ENCODE assay signal across 7 mouse cellular contexts in the genomic region with DNA sequence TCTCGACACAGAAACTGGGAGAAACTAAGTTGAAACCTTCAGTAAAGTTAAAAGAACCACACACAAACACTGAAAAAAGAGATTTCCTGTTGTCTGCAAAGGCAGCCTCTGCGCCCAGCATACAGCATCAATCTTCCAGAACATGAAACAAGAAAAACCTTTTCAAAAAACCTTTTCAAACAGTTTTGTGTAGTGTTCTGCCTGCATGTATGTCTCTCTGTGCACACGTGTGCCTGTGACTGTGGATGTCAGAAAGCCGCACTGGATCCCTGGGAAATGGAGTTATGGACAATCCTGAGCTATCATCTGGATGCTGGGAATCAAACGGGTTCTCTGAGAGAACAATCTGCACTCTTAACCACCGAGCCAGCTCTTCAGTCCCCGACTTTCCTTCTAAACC. TPM values are rescaled to one million over a fixed set of nuclear protein-coding genes. Genes with fewer than 3 reads are reported as not detected.
DNase-seq lines count a peak whose midpoint lies in the region; ATAC-seq lines count a peak whose summit lies in the region.

No protein-coding gene starts in this region.

- H3K27ac ChIP-seq in neural tube, embryonic 11.5 days (ENCODE audit: low read depth, low read length): no peak overlapping the region
- no peak overlapping the region for H3K27ac ChIP-seq in forebrain, embryonic 14.5 days (ENCODE audit: low read depth, low read length)
- H3K27ac ChIP-seq in liver, embryonic 13.5 days: peak overlapping the region; percentile 35

- H3K9ac ChIP-seq in neural tube, embryonic 11.5 days (ENCODE audit: low read length): no peak overlapping the region
- peak overlapping the region; percentile 94; the same call in 1 of the 2 replicates for H3K9ac ChIP-seq in forebrain, embryonic 14.5 days (ENCODE audit: low read length)
- peak overlapping the region; percentile 91 for H3K9ac ChIP-seq in liver, embryonic 13.5 days

- H3K27me3 ChIP-seq in neural tube, embryonic 11.5 days (ENCODE audit: control insufficient read depth, insufficient read depth, low read length): no peaks in the 10 kb centered on the region
- H3K27me3 ChIP-seq in forebrain, embryonic 14.5 days (replicated peaks; ENCODE audit: control insufficient read depth, insufficient read depth, low read length): no peaks in the 10 kb centered on the region
- no peaks in the 10 kb centered on the region for H3K27me3 ChIP-seq in liver, embryonic 13.5 days

- no peak for ATAC-seq in neural tube, embryonic 11.5 days (ENCODE audit: insufficient read depth, low FRiP score, low TSS enrichment)
- ATAC-seq in forebrain, embryonic 14.5 days: no peak
- no peak for ATAC-seq in liver, embryonic 13.5 days (ENCODE audit: low read depth)

- no peaks in the 10 kb centered on the region for H3K9me3 ChIP-seq in neural tube, embryonic 11.5 days (ENCODE audit: control insufficient read depth, low read length)
- no peaks in the 10 kb centered on the region for H3K9me3 ChIP-seq in forebrain, embryonic 14.5 days (replicated peaks; ENCODE audit: control insufficient read depth, low read length)
- H3K9me3 ChIP-seq in liver, embryonic 13.5 days (replicated peaks): no peaks in the 10 kb centered on the region

- WGBS in neural tube, embryonic 11.5 days: 72% methylated on average over 7 of the region's 7 CpGs
- 67% methylated on average over 7 of the region's 7 CpGs for WGBS in forebrain, embryonic 14.5 days
- WGBS in liver, embryonic 13.5 days (ENCODE audit: insufficient replicate concordance): 27% methylated on average over 7 of the region's 7 CpGs

- peak overlapping the region; percentile 87 for H3K4me2 ChIP-seq in neural tube, embryonic 11.5 days (ENCODE audit: low read depth)
- peak overlapping the region; percentile 88 for H3K4me2 ChIP-seq in forebrain, embryonic 14.5 days (ENCODE audit: low read length)
- peak overlapping the region; percentile 99 for H3K4me2 ChIP-seq in liver, embryonic 13.5 days

- peak overlapping the region; percentile 98 for H3K4me3 ChIP-seq in neural tube, embryonic 11.5 days (ENCODE audit: low read depth, low read length)
- no peak overlapping the region; the same call in 1 of the 2 replicates for H3K4me3 ChIP-seq in forebrain, embryonic 14.5 days (ENCODE audit: low read depth, low read length)
- H3K4me3 ChIP-seq in liver, embryonic 13.5 days (replicated peaks): peak overlapping the region; percentile 90

- no peak for DNase-seq in neural tube, embryonic 11.5 days (ENCODE audit: low spot score)
- DNase-seq in neural tube, embryonic 10.5 days (ENCODE audit: extremely low spot score, low spot score): no peak
- no peak for DNase-seq in forebrain, embryonic 14.5 days (ENCODE audit: low spot score)
- DNase-seq in liver, embryonic 13.5 days: no peak
- peak; percentile 18 to 40 for DNase-seq in thymus, postnatal 36 days
- DNase-seq in urinary bladder, postnatal 25 days (ENCODE audit: low spot score): no peak
- no peak for DNase-seq in adrenal gland, postnatal 36 days

- no peaks in the 10 kb centered on the region for H3K36me3 ChIP-seq in neural tube, embryonic 11.5 days (ENCODE audit: control insufficient read depth, insufficient read depth, low read length)
- peaks cover 6% of the 10 kb centered on the region; the same call in 1 of the 2 replicates for H3K36me3 ChIP-seq in forebrain, embryonic 14.5 days (ENCODE audit: control insufficient read depth, insufficient read depth, low read length)
- H3K36me3 ChIP-seq in liver, embryonic 13.5 days: peaks cover 19% of the 10 kb centered on the region

- H3K4me1 ChIP-seq in neural tube, embryonic 11.5 days (ENCODE audit: control insufficient read depth, insufficient read depth, low read length): peaks cover 21% of the 10 kb centered on the region
- H3K4me1 ChIP-seq in forebrain, embryonic 14.5 days (ENCODE audit: control insufficient read depth, insufficient read depth, low read length): peaks cover 23% of the 10 kb centered on the region
- peaks cover 88% of the 10 kb centered on the region for H3K4me1 ChIP-seq in liver, embryonic 13.5 days (replicated peaks)

RNA-seq across cellular contexts. Expression of a gene that starts 1.6 kb away (rescaled TPM):
- 50.1 and 56.9 TPM in 2 replicates for polyA plus RNA-seq in neural tube, embryonic 11.5 days (2014; fragmentation: Nextera tagmentation; extraction: Ambion mirVana)
- 11.4 and 12.5 TPM in 2 replicates for polyA plus RNA-seq in forebrain, embryonic 14.5 days (2014; fragmentation: Nextera tagmentation; extraction: Ambion mirVana)
- 23.0 and 26.0 TPM in 2 replicates for polyA plus RNA-seq in liver, embryonic 13.5 days (2015; fragmentation: Nextera tagmentation; extraction: Ambion mirVana)
- 100 to 1,000 TPM; 184 to 197 TPM for total RNA-seq in adrenal gland, postnatal 36 days (2021)

RNA-seq across cellular contexts. Expression of a gene that starts 21.6 kb away (rescaled TPM):
- 67.7 and 73.4 TPM in 2 replicates for polyA plus RNA-seq in neural tube, embryonic 11.5 days (2014; fragmentation: Nextera tagmentation; extraction: Ambion mirVana)
- 35.4 and 37.8 TPM in 2 replicates for polyA plus RNA-seq in forebrain, embryonic 14.5 days (2014; fragmentation: Nextera tagmentation; extraction: Ambion mirVana)
- polyA plus RNA-seq in liver, embryonic 13.5 days (2015; fragmentation: Nextera tagmentation; extraction: Ambion mirVana): 8.7 and 10.4 TPM in 2 replicates
- total RNA-seq in adrenal gland, postnatal 36 days (2021): 10 to 100 TPM; 38.9 to 45.3 TPM

RNA-seq across cellular contexts. Expression of a gene that starts 37.3 kb away (rescaled TPM):
- polyA plus RNA-seq in neural tube, embryonic 11.5 days (2014; fragmentation: Nextera tagmentation; extraction: Ambion mirVana): 27.7 and 31.3 TPM in 2 replicates
- polyA plus RNA-seq in forebrain, embryonic 14.5 days (2014; fragmentation: Nextera tagmentation; extraction: Ambion mirVana): 17.7 and 18.8 TPM in 2 replicates
- polyA plus RNA-seq in liver, embryonic 13.5 days (2015; fragmentation: Nextera tagmentation; extraction: Ambion mirVana): 40.9 and 41.5 TPM in 2 replicates
- total RNA-seq in adrenal gland, postnatal 36 days (2021): 100 to 1,000 TPM; 156 to 220 TPM

RNA-seq across cellular contexts. Expression of a gene that starts 37.8 kb away (rescaled TPM):
- polyA plus RNA-seq in neural tube, embryonic 11.5 days (2014; fragmentation: Nextera tagmentation; extraction: Ambion mirVana): 11.4 and 12.3 TPM in 2 replicates
- polyA plus RNA-seq in forebrain, embryonic 14.5 days (2014; fragmentation: Nextera tagmentation; extraction: Ambion mirVana): 7.1 and 10.1 TPM in 2 replicates
- not detected in 2 replicates for polyA plus RNA-seq in liver, embryonic 13.5 days (2015; fragmentation: Nextera tagmentation; extraction: Ambion mirVana)
- 10 to 100 TPM; 34.8 to 42.3 TPM for total RNA-seq in adrenal gland, postnatal 36 days (2021)

RNA-seq across cellular contexts. Expression of a gene that starts 58.3 kb away (rescaled TPM):
- 27.2 and 29.5 TPM in 2 replicates for polyA plus RNA-seq in neural tube, embryonic 11.5 days (2014; fragmentation: Nextera tagmentation; extraction: Ambion mirVana)
- polyA plus RNA-seq in forebrain, embryonic 14.5 days (2014; fragmentation: Nextera tagmentation; extraction: Ambion mirVana): 39.4 and 50.4 TPM in 2 replicates
- polyA plus RNA-seq in liver, embryonic 13.5 days (2015; fragmentation: Nextera tagmentation; extraction: Ambion mirVana): 11.1 and 12.0 TPM in 2 replicates
- total RNA-seq in adrenal gland, postnatal 36 days (2021): not detected

Comparison
In these comparisons a context has a peak if more than half of its experiments do, and no peak if none do; other contexts are left out.
1. DNase-seq: peak in thymus, postnatal 36 days (2 of 2); none in neural tube, embryonic 11.5 days (single experiment), neural tube, embryonic 10.5 days (single experiment), forebrain, embryonic 14.5 days (single experiment), liver, embryonic 13.5 days (single experiment), urinary bladder, postnatal 25 days (single experiment) and adrenal gland, postnatal 36 days (0 of 2).
2. Peak in every context shown above with its lines, with median percentiles within 50 percentile points of each other: H3K4me2 ChIP-seq.